In genomic region chr8:72169098-72169668, GRCm38 (mm10) we compare ENCODE assay signal across 12 mouse cellular contexts. TPM values are rescaled to one million over a fixed set of nuclear protein-coding genes. Genes with fewer than 3 reads are reported as not detected.
DNase-seq lines count a peak whose midpoint lies in the region; ATAC-seq and TF ChIP-seq lines count a peak whose summit lies in the region.
"Had no signal": no experiment of that assay in that cellular context is flagged by ENCODE, and none has a peak within 500 bp of the region (broad histone marks: within the 10 kb centered on the region; RNA-seq: fewer than 3 reads in every experiment).

No protein-coding gene starts in this region.

- 58% methylated on average over 3 of the region's 3 CpGs for WGBS in liver, embryonic 16.5 days (ENCODE audit: insufficient replicate concordance)
- WGBS in forebrain, embryonic 10.5 days = 89% methylated on average over 3 of the region's 3 CpGs

- H3K27ac ChIP-seq in liver, embryonic 16.5 days (ENCODE audit: low read length) = peak overlapping the region; percentile 73
- no peak overlapping the region for H3K27ac ChIP-seq in layer of hippocampus, adult 2 months
- no peak overlapping the region for H3K27ac ChIP-seq in forebrain, embryonic 10.5 days
- H3K27ac ChIP-seq: heart, embryonic 10.5 days; limb, embryonic 12.5 days had no signal

- DNase-seq in CD4-positive, CD25-positive, alpha-beta regulatory T cell, adult 2 months (ENCODE audit: low read depth, low spot score) = peak; percentile 83
- peak; percentile 76 for DNase-seq in MEL-GATA-1-ER (ENCODE audit: extremely low read depth, low read depth)
- peak; percentile 52 to 72 for DNase-seq in spleen, adult 18-20 months
- no peak for DNase-seq in layer of hippocampus, adult 2 months (ENCODE audit: low spot score in 2 of 2)
- no peak for DNase-seq in neural tube, embryonic 10.5 days (ENCODE audit: extremely low spot score, low spot score)
- no peak for DNase-seq in forebrain, embryonic 10.5 days (ENCODE audit: extremely low spot score, low spot score)

- no peak for TF ChIP-seq CTCF in layer of hippocampus, adult 2 months (conservative IDR thresholded peaks at IDR 0.05)

- ATAC-seq in liver, embryonic 16.5 days (ENCODE audit: low read depth) = peak; percentile 10; the same call in 1 of the 2 replicates
- ATAC-seq: forebrain, embryonic 16.5 days; midbrain, embryonic 16.5 days had no signal

- H3K9me3 ChIP-seq in liver, embryonic 16.5 days (replicated peaks; ENCODE audit: control insufficient read depth, low read length) = no peaks in the 10 kb centered on the region
- no peaks in the 10 kb centered on the region for H3K9me3 ChIP-seq in forebrain, embryonic 10.5 days
- H3K9me3 ChIP-seq: heart, embryonic 10.5 days; limb, embryonic 12.5 days had no signal

- H3K4me3 ChIP-seq in liver, embryonic 16.5 days (ENCODE audit: low read depth, low read length) = no peak overlapping the region
- no peak overlapping the region for H3K4me3 ChIP-seq in layer of hippocampus, adult 2 months
- no peak overlapping the region for H3K4me3 ChIP-seq in forebrain, embryonic 10.5 days
- H3K4me3 ChIP-seq: heart, embryonic 10.5 days; limb, embryonic 12.5 days had no signal

- no peaks in the 10 kb centered on the region for H3K27me3 ChIP-seq in liver, embryonic 16.5 days (ENCODE audit: control insufficient read depth, insufficient read depth, low read depth, low read length)
- no peaks in the 10 kb centered on the region for H3K27me3 ChIP-seq in forebrain, embryonic 10.5 days (ENCODE audit: poor library complexity, severe bottlenecking)
- H3K27me3 ChIP-seq: limb, embryonic 12.5 days had no signal

- no peak overlapping the region for H3K4me2 ChIP-seq in liver, embryonic 16.5 days (ENCODE audit: low read depth, low read length)
- H3K4me2 ChIP-seq: limb, embryonic 12.5 days had no signal

- H3K4me1 ChIP-seq in liver, embryonic 16.5 days (ENCODE audit: control insufficient read depth, low read depth, low read length) = peaks cover 11% of the 10 kb centered on the region
- no peaks in the 10 kb centered on the region for H3K4me1 ChIP-seq in forebrain, embryonic 10.5 days
- H3K4me1 ChIP-seq: heart, embryonic 10.5 days; limb, embryonic 12.5 days had no signal

- peaks cover 48% of the 10 kb centered on the region for H3K36me3 ChIP-seq in liver, embryonic 16.5 days (ENCODE audit: control insufficient read depth, insufficient read depth)
- H3K36me3 ChIP-seq in forebrain, embryonic 10.5 days (replicated peaks) = peaks cover 96% of the 10 kb centered on the region

- H3K9ac ChIP-seq in liver, embryonic 16.5 days (ENCODE audit: low read depth, low read length) = no peak overlapping the region
- H3K9ac ChIP-seq: limb, embryonic 12.5 days had no signal

RNA-seq across cellular contexts. Expression of gene Rab8a, which starts 8.2 kb away (rescaled TPM):
- 68.0 and 71.6 TPM in 2 replicates for polyA plus RNA-seq in liver, embryonic 16.5 days (2015; fragmentation: Nextera tagmentation; extraction: Ambion mirVana)
- 10 to 100 TPM; 35.4 to 36.1 TPM for total RNA-seq in layer of hippocampus, adult 2 months (2021)
- polyA plus RNA-seq in forebrain, embryonic 10.5 days (2016; fragmentation: Nextera tagmentation; extraction: Ambion mirVana) = 138 and 144 TPM in 2 replicates

RNA-seq across cellular contexts. Expression of gene Hsh2d, which starts 20.3 kb away (rescaled TPM):
- 0.22 and 0.30 TPM in 2 replicates for polyA plus RNA-seq in liver, embryonic 16.5 days (2015; fragmentation: Nextera tagmentation; extraction: Ambion mirVana)
- under 1 TPM; 0.20 to 0.25 TPM for total RNA-seq in layer of hippocampus, adult 2 months (2021)
- 0.07 TPM in 1 of 2 replicates, not detected in the other for polyA plus RNA-seq in forebrain, embryonic 10.5 days (2016; fragmentation: Nextera tagmentation; extraction: Ambion mirVana)
- polyA plus RNA-seq: embryonic facial prominence, embryonic 11.5 days; forebrain, embryonic 16.5 days; limb, embryonic 12.5 days; midbrain, embryonic 16.5 days had no signal

RNA-seq across cellular contexts. Expression of gene Tpm4, which starts 34.4 kb away (rescaled TPM):
- 77.7 and 84.6 TPM in 2 replicates for polyA plus RNA-seq in liver, embryonic 16.5 days (2015; fragmentation: Nextera tagmentation; extraction: Ambion mirVana)
- 10 to 100 TPM; 25.2 to 25.4 TPM for total RNA-seq in layer of hippocampus, adult 2 months (2021)
- polyA plus RNA-seq in forebrain, embryonic 10.5 days (2016; fragmentation: Nextera tagmentation; extraction: Ambion mirVana) = 634 and 649 TPM in 2 replicates

RNA-seq across cellular contexts. Expression of gene Cib3, which starts 43.5 kb away (rescaled TPM):
- polyA plus RNA-seq in liver, embryonic 16.5 days (2015; fragmentation: Nextera tagmentation; extraction: Ambion mirVana) = not detected in 2 replicates
- not detected for total RNA-seq in layer of hippocampus, adult 2 months (2021)
- polyA plus RNA-seq in forebrain, embryonic 10.5 days (2016; fragmentation: Nextera tagmentation; extraction: Ambion mirVana) = not detected in 2 replicates
- polyA plus RNA-seq: embryonic facial prominence, embryonic 11.5 days; forebrain, embryonic 16.5 days; heart, embryonic 10.5 days; limb, embryonic 12.5 days had no signal

RNA-seq across cellular contexts. Expression of gene Gm11034, which starts 44.3 kb away (rescaled TPM):
- not detected in 2 replicates for polyA plus RNA-seq in liver, embryonic 16.5 days (2015; fragmentation: Nextera tagmentation; extraction: Ambion mirVana)
- not detected for total RNA-seq in layer of hippocampus, adult 2 months (2021)
- polyA plus RNA-seq in forebrain, embryonic 10.5 days (2016; fragmentation: Nextera tagmentation; extraction: Ambion mirVana) = not detected in 2 replicates
- polyA plus RNA-seq: embryonic facial prominence, embryonic 11.5 days; forebrain, embryonic 16.5 days; heart, embryonic 10.5 days; limb, embryonic 12.5 days; midbrain, embryonic 16.5 days had no signal

Comparison
In these comparisons a context has a peak if more than half of its experiments do, and no peak if none do; other contexts are left out.
1. DNase-seq: peak in CD4-positive, CD25-positive, alpha-beta regulatory T cell, adult 2 months (single experiment), MEL-GATA-1-ER (single experiment) and spleen, adult 18-20 months (2 of 2); none in layer of hippocampus, adult 2 months (0 of 2), neural tube, embryonic 10.5 days (single experiment) and forebrain, embryonic 10.5 days (single experiment).